Mouse (Mus musculus): ENCODE measurements around the gene Cnnm4.

- TF ChIP-seq CTCF (IDR thresholded peaks at IDR 0.05; ENCODE audit: insufficient read depth, low read length) (no peak), POLR2A (IDR thresholded peaks at IDR 0.05; ENCODE audit: borderline replicate concordance, extremely low read depth, low read depth, low read length) (no peak)
Measured at GRCm38 (mm10) chr1:36531461-36531860, 60.0 kb downstream of the Cnnm4 start.

Data from lung, adult 2 months (tissue).